Mouse (Mus musculus) testis, postnatal 14 days (tissue): ENCODE measurements around the gene Dnase1l3.

Experiments used
- DNase-seq: peaks from one replicate; pipeline ENCODE4 v3.0.0; 2021; ENCODE audit warnings: low spot score

Dnase1l3 gene

GRCm38 (mm10) chr14:7934166-7934565, 60.2 kb downstream of the Dnase1l3 start:
- no peak for DNase-seq

GRCm38 (mm10) chr14:7932151-7932550, 62.2 kb downstream of the Dnase1l3 start:
- no peak for DNase-seq

- DNase-seq: no peak
Measured at GRCm38 (mm10) chr14:7929029-7929428, 65.3 kb downstream of the Dnase1l3 start.

GRCm38 (mm10) chr14:7928362-7928761, 66.0 kb downstream of the Dnase1l3 start:
- DNase-seq: no peak

DNA sequence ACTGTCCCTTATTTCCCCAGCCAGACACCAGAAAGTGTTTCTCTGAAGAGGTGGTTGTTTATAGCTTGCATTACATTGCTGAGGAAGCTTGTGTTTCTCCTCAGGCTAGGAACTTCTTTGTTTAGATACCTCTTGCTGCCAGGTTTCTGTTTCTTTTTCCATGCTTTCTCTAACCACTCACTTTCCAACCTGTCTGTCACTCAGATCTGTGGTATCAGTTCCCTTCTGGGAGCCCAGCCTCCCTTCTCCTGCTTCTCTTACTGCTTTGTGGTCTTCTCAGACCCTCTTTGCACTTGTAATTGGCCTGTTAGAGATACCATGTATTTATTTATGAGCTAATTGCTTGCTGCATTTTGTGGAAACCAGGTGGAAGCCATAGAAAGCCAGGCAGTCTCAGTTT, 70.7 kb downstream of the Dnase1l3 start:
- no peak for DNase-seq

DNA sequence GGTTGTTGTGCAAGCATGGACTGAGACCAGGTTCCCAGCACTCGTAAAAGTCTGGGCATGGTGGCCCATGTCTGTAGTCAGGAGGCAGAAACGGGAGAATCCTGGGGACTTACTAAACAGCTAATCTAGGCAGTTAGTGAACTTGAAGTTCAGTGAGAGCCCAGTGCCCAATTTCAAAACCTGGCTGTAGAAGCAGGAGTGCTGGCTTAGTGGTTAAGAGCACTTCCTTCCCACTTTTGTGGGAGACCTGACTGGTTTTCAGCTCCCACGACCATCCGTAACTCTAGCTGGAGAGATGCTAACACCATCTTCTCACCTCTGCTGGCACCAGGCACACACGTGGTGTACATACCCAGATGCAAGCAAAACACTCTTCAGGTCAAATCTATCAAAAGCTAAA, 72.9 kb downstream of the Dnase1l3 start:
- no peak for DNase-seq

GRCm38 (mm10) chr14:7919921-7920320, 74.5 kb downstream of the Dnase1l3 start:
- no peak for DNase-seq

- no peak for DNase-seq
Measured at GRCm38 (mm10) chr14:7919309-7919708, 75.1 kb downstream of the Dnase1l3 start.

DNA sequence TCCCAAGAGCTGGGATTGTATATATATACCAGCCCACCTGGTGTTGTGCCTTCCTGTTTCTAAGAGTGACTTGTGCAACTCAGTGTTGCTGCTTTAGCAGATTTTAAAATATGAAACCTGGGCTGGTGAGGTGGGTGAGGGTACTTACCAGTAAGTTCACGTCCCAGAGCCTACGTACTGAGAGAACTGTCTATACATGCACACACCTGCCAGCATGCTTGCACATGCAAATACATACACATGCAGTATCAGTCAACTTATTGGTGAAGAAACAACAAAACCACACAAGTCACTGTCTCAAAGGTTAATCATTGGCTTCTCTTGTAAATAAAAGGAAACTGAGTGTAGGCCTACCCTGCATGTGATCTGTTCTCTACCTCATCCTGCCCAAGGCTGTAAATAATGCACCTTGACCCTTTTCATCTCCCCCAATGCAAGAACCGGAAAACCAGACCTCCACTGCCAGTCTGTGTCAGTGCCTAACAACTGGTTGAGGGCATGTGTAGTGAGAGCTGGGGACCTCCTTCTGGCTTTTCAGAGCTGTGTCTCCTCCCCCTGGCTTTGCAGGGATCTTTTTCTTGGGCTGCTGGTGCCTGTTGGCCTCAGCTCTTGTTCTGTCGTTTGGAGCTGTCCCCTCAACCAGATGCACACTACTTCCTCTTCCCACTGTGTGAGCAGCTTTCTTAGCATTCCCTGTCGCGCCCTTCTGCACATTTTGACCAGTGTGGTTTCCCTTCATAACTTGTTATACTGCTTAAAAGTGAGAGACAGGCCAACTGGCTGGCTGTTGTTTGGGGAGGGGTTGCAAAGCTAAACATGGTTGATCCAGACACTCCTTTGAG, 76.0 kb downstream of the Dnase1l3 start:
- DNase-seq: no peak
